Mouse (Mus musculus) heart, embryonic 14.5 days (tissue): Measurements from ENCODE around the gene Psmb5. TPM values are rescaled to one million over a fixed set of nuclear protein-coding genes. Genes with fewer than 3 reads are reported as not detected.

ENCODE experiments used
- ATAC-seq: fragments of 200-750 bp; cut with Nextera tagmentation; 2 replicates; pipeline ENCODE4 v1.8.0; 2017; ENCODE audit warnings: low read depth, moderate TSS enrichment; ENCODE audit not compliant: insufficient number of reproducible peaks, insufficient read depth, low FRiP score
- H3K27ac ChIP-seq, 2 experiments: fragments of 200-500 bp in 1 of 2; fragments of 300-500 bp in 1 of 2; sonication (generic) in 1 of 2; replicated peaks in 1 of 2; 2 replicates each; pipeline ENCODE4 v1.5.1; 2012 to 2014; ENCODE audit warnings: low read depth in 2 of 2, low read length in 2 of 2, control low read depth in 1 of 2, mild to moderate bottlenecking in 1 of 2, mixed read lengths in 1 of 2; ENCODE audit not compliant: control insufficient read depth in 1 of 2, insufficient read depth in 1 of 2
- H3K27me3 ChIP-seq: fragments of 300-500 bp; sonication (generic); 2 replicates; pipeline ENCODE4 v1.6.1; 2014; ENCODE audit warnings: mild to moderate bottlenecking, low read length, control low read depth; ENCODE audit not compliant: control insufficient read depth, insufficient read depth
- H3K36me3 ChIP-seq: fragments of 300-500 bp; sonication (generic); 2 replicates; pipeline ENCODE4 v1.6.1; 2014; ENCODE audit warnings: mild to moderate bottlenecking, control low read depth, low read length, mixed read lengths; ENCODE audit not compliant: control insufficient read depth, insufficient read depth
- H3K4me1 ChIP-seq, 2 experiments: fragments of 200-500 bp in 1 of 2; fragments of 300-500 bp in 1 of 2; sonication (generic) in 1 of 2; 2 replicates each; pipeline ENCODE4 v1.6.1; 2012 to 2014; ENCODE audit warnings: low read length in 2 of 2, control low read depth in 1 of 2, mixed read lengths in 1 of 2; ENCODE audit not compliant: control insufficient read depth in 2 of 2, insufficient read depth in 2 of 2
- H3K4me2 ChIP-seq: fragments of 300-500 bp; sonication (generic); 2 replicates; pipeline ENCODE4 v1.6.1; 2014; ENCODE audit warnings: mild to moderate bottlenecking, low read length
- H3K4me3 ChIP-seq, 2 experiments: fragments of 200-500 bp in 1 of 2; fragments of 300-500 bp in 1 of 2; sonication (generic) in 1 of 2; 2 replicates each; pipeline ENCODE4 v1.5.1; 2012 to 2014; ENCODE audit warnings: low read length in 2 of 2, mild to moderate bottlenecking in 2 of 2, control low read depth in 1 of 2, low read depth in 1 of 2, moderate library complexity in 1 of 2; ENCODE audit not compliant: control insufficient read depth in 1 of 2, insufficient read depth in 1 of 2
- H3K9ac ChIP-seq: fragments of 300-500 bp; sonication (generic); 2 replicates; pipeline ENCODE4 v1.6.1; 2014; ENCODE audit warnings: mild to moderate bottlenecking, low read length
- H3K9me3 ChIP-seq: fragments of 300-500 bp; sonication (generic); 2 replicates; pipeline ENCODE4 v1.6.1; 2016; ENCODE audit warnings: low read length, control low read depth; ENCODE audit not compliant: control insufficient read depth
- WGBS: fragments of 180-500 bp; shearing (Covaris S2); extraction: QIAGEN DNeasy Blood & Tissue Kit; methylation state at CpG from one replicate; pipeline ENCODE4 v1.1.7; 2014; 5-methylcytosine and 5-hydroxymethylcytosine counted together
- polyA plus RNA-seq: library from polyadenylated mRNA; unstranded; fragments of >200 nt; fragmentation: Nextera tagmentation; extraction: Ambion mirVana; gene quantifications from 2 replicates; pipeline ENCODE4 v1.2.1, GENCODE M21; 2014

Psmb5 gene
- polyA plus RNA-seq, 1 experiment from 2014 or later = 345 TPM

- WGBS = under 1% methylated on average over 46 of the region's 46 CpGs
- Histone ChIP-seq H3K27me3 (no peaks in the 10 kb centered on the region), H3K9me3 (no peaks in the 10 kb centered on the region), H3K27ac (peak overlapping the region; percentile 95 to 96), H3K4me2 (peak overlapping the region; percentile 65), H3K4me1 (peaks cover 9 to 14% of the 10 kb centered on the region in 2 experiments), H3K9ac (peak overlapping the region; percentile 86), H3K4me3 (peak overlapping the region; percentile 68 to 96), H3K36me3 (no peaks in the 10 kb centered on the region)
- peak; percentile 99 for ATAC-seq
Observed at GRCm38 (mm10) chr14:54603038-54603654, 14.7 kb downstream of the Psmb5 start.

- peak overlapping the region; percentile 68 to 96; a peak in 3 of 4 replicates for H3K4me3 ChIP-seq
- H3K9me3 ChIP-seq = no peaks in the 10 kb centered on the region
- peaks cover 9 to 14% of the 10 kb centered on the region in 2 experiments for H3K4me1 ChIP-seq
- no peaks in the 10 kb centered on the region for H3K27me3 ChIP-seq
- ATAC-seq = no peak
- H3K4me2 ChIP-seq = peak overlapping the region; percentile 65
- 43% methylated on average over 4 of the region's 4 CpGs for WGBS
- H3K9ac ChIP-seq = peak overlapping the region; percentile 86
- no peaks in the 10 kb centered on the region for H3K36me3 ChIP-seq
- H3K27ac ChIP-seq = peak overlapping the region; percentile 64 to 95; a peak in 3 of 4 replicates
Observed at GRCm38 (mm10) chr14:54602613-54603012, 15.2 kb downstream of the Psmb5 start.

- Histone ChIP-seq H3K4me3 (no peak overlapping the region), H3K27ac (no peak overlapping the region), H3K9me3 (no peaks in the 10 kb centered on the region), H3K9ac (no peak overlapping the region), H3K4me2 (no peak overlapping the region), H3K36me3 (no peaks in the 10 kb centered on the region), H3K27me3 (no peaks in the 10 kb centered on the region), H3K4me1 (peaks cover 9 to 14% of the 10 kb centered on the region in 2 experiments)
- WGBS = 70% methylated on average over 2 of the region's 2 CpGs
- no peak for ATAC-seq
Observed at GRCm38 (mm10) chr14:54601601-54602000, 16.2 kb downstream of the Psmb5 start.

- Histone ChIP-seq H3K4me2 (no peak overlapping the region), H3K27me3 (no peaks in the 10 kb centered on the region), H3K36me3 (0 out of 2 replicates have a peak, but pooled peaks cover 3% of the 10 kb centered on the region), H3K4me1 (peaks cover 18 to 30% of the 10 kb centered on the region in 2 experiments), H3K9ac (no peak overlapping the region), H3K27ac (no peak overlapping the region), H3K9me3 (no peaks in the 10 kb centered on the region), H3K4me3 (no peak overlapping the region)
- ATAC-seq = no peak
- WGBS = 72% methylated on average over 7 of the region's 7 CpGs
Observed at GRCm38 (mm10) chr14:54597084-54597483, 20.7 kb downstream of the Psmb5 start.

- no peaks in the 10 kb centered on the region for H3K27me3 ChIP-seq
Observed at GRCm38 (mm10) chr14:54594631-54595414, 23.0 kb downstream of the Psmb5 start.

GRCm38 (mm10) chr14:54594055-54594454 lies 23.8 kb downstream of the Psmb5 start:
- 88% methylated on average over 3 of the region's 3 CpGs for WGBS
- H3K27ac ChIP-seq = no peak overlapping the region
- ATAC-seq = no peak
- H3K4me1 ChIP-seq = peaks cover 18 to 32% of the 10 kb centered on the region in 2 experiments
- no peak overlapping the region for H3K4me3 ChIP-seq
- no peak overlapping the region for H3K9ac ChIP-seq
- H3K9me3 ChIP-seq = no peaks in the 10 kb centered on the region
- no peaks in the 10 kb centered on the region for H3K27me3 ChIP-seq
- H3K4me2 ChIP-seq = no peak overlapping the region
- 0 out of 2 replicates have a peak, but pooled peaks cover 6% of the 10 kb centered on the region for H3K36me3 ChIP-seq

More at GRCm38 (mm10) chr14:54594631-54595414, 23.0 kb downstream of the Psmb5 start:
- no peaks in the 10 kb centered on the region for H3K9me3 ChIP-seq
- H3K36me3 ChIP-seq = 0 out of 2 replicates have a peak, but pooled peaks cover 6% of the 10 kb centered on the region
- peak overlapping the region; percentile 68 for H3K4me2 ChIP-seq
- H3K9ac ChIP-seq = peak overlapping the region; percentile 66; the same call in 1 of the 2 replicates
- H3K4me1 ChIP-seq = peaks cover 18 to 31% of the 10 kb centered on the region in 2 experiments
- H3K4me3 ChIP-seq = peak overlapping the region; percentile 21 to 31
- no peak for ATAC-seq
- 39% methylated on average over 28 of the region's 28 CpGs for WGBS
- H3K27ac ChIP-seq = peak overlapping the region in 1 of 2 experiments; percentile 44; a peak in 2 of 4 replicates

GRCm38 (mm10) chr14:54592319-54592934 lies 25.4 kb downstream of the Psmb5 start:
- Histone ChIP-seq H3K9ac (peak overlapping the region; percentile 56), H3K9me3 (no peaks in the 10 kb centered on the region), H3K36me3 (0 out of 2 replicates have a peak, but pooled peaks cover 6% of the 10 kb centered on the region), H3K4me3 (no peak overlapping the region), H3K27ac (peak overlapping the region; percentile 86), H3K4me1 (peaks cover 22 to 43% of the 10 kb centered on the region in 2 experiments), H3K27me3 (no peaks in the 10 kb centered on the region), H3K4me2 (peak overlapping the region; percentile 2)
- peak; percentile 78 for ATAC-seq
- 32% methylated on average over 10 of the region's 10 CpGs for WGBS
